Mouse (Mus musculus): ENCODE measurements around the gene Ifitm2.

The Ifitm2 gene

GRCm38 (mm10) chr7:140943356-140943755 lies 12.4 kb downstream of the Ifitm2 start:
- no peak for DNase-seq (ENCODE audit: low read depth, low spot score)

GRCm38 (mm10) chr7:140942811-140943210 lies 13.0 kb downstream of the Ifitm2 start:
- no peak for DNase-seq (ENCODE audit: low read depth, low spot score)

- DNase-seq (ENCODE audit: low read depth, low spot score): no peak
Measured at GRCm38 (mm10) chr7:140942341-140942740, 13.4 kb downstream of the Ifitm2 start.

DNA sequence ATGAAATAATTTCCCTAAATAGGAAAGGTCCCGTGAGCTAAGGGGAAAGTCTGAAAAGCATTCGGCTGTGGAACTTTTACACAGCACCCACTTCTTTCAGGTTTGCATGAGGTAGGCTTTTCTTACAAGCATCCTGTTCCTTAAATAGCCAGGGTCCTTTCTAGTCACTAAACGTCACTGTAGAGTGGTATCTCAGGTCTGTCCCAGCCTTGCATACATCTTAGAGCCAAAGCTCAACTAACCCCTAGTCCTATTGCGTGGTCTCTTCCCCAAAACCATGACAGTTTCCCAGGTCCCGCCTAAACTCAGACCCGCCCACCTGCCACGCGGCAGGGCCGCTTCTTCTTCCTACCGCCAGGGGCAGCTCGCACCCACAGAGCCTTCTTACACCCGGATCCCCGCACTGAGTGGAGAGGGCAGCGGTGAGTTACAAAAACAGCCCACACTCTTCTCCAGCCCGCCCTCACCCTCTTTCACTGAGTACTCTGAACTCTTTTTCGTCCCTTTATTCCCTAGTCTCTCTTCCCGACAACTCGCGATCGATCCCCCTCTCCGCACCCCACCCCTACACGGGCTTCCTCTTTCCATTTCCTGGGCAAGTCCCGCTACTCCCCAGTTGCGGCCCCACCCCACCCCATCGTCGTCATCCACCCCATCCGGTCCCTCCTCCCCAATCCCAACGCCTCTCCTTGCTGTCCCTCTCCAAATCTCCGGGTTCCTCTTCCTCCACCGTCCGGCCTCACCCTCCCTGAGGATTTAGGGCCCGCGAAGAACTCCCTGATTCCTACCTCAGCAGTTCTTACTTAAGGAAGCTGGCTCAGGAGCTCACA lies 14.3 kb downstream of the Ifitm2 start, which contains the start of gene Pgghg:
Gene Pgghg, plus strand, starts transcription at position 170 of the 830 bp plus-strand sequence.
- DNase-seq (ENCODE audit: low read depth, low spot score): peak; percentile 91

- no peak for DNase-seq (ENCODE audit: low read depth, low spot score)
Measured at GRCm38 (mm10) chr7:140939669-140940171, 16.1 kb downstream of the Ifitm2 start.

GRCm38 (mm10) chr7:140938896-140939295 lies 16.9 kb downstream of the Ifitm2 start:
- no peak for DNase-seq (ENCODE audit: low read depth, low spot score)

DNA sequence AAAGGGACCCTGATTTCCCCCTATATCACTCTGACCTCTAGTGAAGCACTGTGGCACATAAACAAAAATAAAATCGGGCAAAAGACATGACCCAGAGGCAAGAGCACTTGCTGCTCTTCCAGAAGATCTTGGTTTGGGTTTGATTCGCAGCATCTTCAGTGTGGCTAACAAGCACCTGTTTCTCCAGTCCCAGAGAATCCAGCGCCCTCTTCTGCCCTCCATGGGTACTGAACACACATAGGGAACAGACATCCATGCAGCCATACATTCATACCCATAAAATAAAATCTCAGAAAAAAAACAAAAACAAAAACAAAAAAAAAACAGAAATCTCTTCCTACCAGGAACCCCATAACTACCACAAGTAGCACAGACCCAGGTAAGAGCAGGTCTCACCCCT lies 17.4 kb downstream of the Ifitm2 start:
- DNase-seq (ENCODE audit: low read depth, low spot score): peak; percentile 49

DNA sequence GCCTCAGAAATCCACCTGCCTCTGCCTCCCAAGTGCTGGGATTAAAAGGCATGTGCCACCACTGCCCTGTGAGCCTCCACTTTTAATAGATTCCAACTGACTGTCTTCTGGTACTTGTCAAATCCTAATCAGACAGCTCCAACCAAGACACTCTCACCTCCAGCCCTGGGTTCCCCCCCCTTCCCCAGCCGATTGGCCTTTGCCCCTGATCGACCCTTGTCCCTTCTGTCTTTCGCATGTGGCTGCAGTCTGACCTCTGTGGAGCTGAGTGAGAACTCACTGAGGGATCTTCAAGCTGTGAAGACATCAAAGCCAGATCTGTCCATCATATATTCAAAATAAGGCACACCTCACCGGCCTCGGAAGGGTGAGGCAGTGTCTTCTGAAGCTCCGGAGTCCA lies 28.6 kb downstream of the Ifitm2 start:
- DNase-seq (ENCODE audit: low read depth, low spot score): no peak

- peak; percentile 33 for DNase-seq (ENCODE audit: low read depth, low spot score)
Measured at GRCm38 (mm10) chr7:140923070-140923775, 32.6 kb downstream of the Ifitm2 start.

- peak; percentile 36 for DNase-seq (ENCODE audit: low read depth, low spot score)
Measured at GRCm38 (mm10) chr7:140922398-140923069, 33.3 kb downstream of the Ifitm2 start.

DNA sequence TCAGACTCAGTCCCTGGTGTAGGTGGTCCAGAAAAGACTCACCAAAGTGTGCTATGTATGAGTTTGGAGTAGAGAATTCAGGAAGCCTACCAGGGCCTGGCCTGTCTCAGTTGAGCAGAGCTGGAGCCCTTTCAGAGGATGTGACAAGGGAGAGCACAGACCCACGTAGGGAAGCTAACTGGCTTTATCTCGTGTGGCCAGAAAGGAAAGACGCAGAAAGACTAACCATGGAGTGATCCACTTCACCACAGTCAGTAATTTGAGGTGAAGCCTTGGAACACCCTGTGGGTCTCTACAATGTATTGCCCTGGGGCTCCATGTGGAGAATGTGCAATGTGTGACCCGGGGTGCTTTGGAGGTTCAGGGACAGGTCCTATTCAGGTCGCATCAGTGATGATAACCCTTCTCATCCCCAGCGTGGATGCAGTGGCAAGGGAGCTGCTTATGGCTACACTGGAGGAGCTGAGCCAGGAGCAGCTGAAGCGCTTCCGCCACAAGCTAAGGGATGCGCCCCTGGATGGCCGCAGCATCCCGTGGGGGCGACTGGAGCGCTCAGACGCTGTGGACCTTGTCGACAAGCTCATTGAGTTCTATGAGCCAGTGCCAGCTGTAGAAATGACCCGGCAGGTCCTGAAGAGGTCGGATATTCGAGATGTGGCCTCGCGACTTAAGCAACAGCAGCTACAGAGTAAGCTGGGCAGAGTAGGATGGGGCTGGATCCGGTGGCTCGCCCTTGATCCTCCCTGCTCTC lies 34.4 kb downstream of the Ifitm2 start:
- no peak for DNase-seq (ENCODE audit: low read depth, low spot score)

DNA sequence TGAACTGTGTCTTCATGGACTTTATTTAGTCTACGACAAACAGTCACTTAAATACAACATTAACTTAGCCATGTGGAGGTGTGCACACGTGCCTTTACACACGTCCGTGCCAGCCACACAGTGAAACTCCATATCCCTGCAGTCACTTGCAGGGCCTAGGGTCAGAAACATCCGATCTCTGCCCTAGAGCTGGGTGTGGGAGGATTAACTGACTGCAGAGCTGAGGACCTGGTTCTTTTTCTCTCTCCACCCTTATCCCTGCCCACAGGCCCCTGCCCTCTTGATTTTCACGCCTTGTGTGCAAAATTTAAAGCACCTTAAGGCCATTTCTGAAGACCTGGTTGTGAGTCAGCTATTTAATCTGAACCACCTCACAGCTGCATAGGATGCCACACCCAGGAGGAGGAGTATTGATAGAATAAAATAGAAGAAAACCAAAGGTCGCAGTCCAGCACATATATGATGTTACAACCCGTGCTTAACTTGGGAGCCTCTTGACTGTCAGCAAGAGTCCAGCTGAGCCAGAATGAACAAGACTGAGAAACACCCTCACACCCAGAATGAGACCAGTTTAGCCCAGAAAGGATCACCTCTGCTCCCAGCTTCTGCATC lies 35.3 kb downstream of the Ifitm2 start, which contains the start of gene Nlrp6:
Gene Nlrp6, plus strand, starts transcription at position 485 of the 612 bp plus-strand sequence.
- no peak for DNase-seq (ENCODE audit: low read depth, low spot score)

GRCm38 (mm10) chr7:140919911-140920310 lies 35.9 kb downstream of the Ifitm2 start:
- no peak for DNase-seq (ENCODE audit: low read depth, low spot score)

DNA sequence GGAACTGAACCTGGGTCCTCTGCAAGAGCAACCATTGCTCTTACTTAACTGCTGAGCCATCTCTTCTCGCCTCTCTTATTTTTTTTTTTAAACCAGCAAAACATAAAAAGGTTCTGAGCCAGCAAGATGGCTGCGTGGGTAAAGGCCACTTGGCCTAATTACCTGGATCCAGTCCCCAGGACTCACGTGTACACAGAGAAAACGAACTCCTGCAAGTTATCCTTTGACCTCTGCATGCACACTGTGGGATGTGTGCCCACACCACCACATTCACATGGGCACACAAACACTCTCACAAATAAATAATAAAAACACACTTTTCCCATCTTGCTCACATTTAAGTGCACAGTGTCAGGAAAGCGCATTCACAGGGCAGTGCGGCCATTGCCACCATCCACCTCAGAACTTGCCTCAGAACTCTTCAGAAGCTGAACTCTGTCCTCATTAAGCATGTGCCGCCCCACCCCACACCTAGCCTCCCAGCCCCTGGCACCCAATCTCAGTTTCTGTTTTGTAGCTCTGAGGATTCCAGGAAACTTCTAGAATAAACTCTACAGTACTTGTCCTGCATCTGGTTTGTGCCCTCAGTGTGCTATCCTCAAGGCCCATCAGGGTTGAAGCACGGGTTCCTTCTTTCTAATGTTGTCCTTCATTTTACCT lies 41.6 kb downstream of the Ifitm2 start:
- DNase-seq (ENCODE audit: low read depth, low spot score): no peak

GRCm38 (mm10) chr7:140912846-140913482 lies 42.8 kb downstream of the Ifitm2 start:
- DNase-seq (ENCODE audit: low read depth, low spot score): no peak

DNA sequence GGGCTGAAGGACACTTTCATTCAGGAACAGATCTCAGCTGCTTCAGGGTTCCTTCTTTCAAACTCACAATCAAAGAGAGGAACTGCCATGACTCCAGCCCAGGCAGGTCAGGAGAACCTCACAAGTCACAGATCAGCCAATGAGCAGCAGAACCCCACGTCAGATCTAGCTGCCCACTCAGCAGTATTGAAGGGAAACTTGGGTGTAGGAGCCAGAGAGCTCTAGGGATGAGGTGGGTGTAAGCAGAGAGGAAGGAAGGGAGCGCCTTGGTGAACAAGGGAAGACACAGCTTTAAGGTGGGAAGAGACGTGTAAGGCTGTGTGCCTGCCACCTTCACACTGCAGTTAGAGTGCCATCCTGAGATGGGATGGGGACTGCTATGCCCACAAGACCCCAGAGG lies 43.5 kb downstream of the Ifitm2 start:
- no peak for DNase-seq (ENCODE audit: low read depth, low spot score)

GRCm38 (mm10) chr7:140908634-140909107 lies 47.1 kb downstream of the Ifitm2 start:
- DNase-seq (ENCODE audit: low read depth, low spot score): peak; percentile 86

DNA sequence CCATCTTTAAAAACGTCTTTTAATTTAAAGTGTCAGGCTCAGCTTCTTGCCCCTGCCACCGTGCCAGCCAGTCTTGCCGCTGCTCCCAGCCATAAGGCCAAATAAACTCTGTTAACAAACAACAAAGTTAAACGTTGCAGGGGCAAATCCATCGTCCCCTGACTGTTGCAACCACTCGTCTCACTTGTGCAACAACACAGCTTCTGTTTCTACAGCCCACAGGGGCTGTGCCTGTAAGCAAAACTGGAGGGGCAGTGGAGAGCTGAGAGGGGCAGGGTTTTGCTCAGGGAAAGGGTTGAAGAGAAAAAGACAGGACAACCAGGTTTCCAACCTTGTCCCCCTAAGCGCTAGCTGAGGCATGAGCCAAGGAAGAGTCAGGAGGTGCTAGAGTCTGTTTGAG lies 47.6 kb downstream of the Ifitm2 start:
- no peak for DNase-seq (ENCODE audit: low read depth, low spot score)

GRCm38 (mm10) chr7:140907697-140908096 lies 48.1 kb downstream of the Ifitm2 start:
- DNase-seq (ENCODE audit: low read depth, low spot score): no peak

- no peak for DNase-seq (ENCODE audit: low read depth, low spot score)
Measured at GRCm38 (mm10) chr7:140907131-140907530, 48.7 kb downstream of the Ifitm2 start.

Data from CD4-positive, CD25-positive, alpha-beta regulatory T cell, adult 2 months (primary cell).